Mouse (Mus musculus) embryo, embryonic 9.5 days (tissue): ENCODE data around the gene Dusp7.

Experiments used
- DNase-seq: peaks from one replicate; pipeline ENCODE4 v3.0.0-alpha.2; 2017; ENCODE audit errors: extremely low spot score

Dusp7 gene

DNA sequence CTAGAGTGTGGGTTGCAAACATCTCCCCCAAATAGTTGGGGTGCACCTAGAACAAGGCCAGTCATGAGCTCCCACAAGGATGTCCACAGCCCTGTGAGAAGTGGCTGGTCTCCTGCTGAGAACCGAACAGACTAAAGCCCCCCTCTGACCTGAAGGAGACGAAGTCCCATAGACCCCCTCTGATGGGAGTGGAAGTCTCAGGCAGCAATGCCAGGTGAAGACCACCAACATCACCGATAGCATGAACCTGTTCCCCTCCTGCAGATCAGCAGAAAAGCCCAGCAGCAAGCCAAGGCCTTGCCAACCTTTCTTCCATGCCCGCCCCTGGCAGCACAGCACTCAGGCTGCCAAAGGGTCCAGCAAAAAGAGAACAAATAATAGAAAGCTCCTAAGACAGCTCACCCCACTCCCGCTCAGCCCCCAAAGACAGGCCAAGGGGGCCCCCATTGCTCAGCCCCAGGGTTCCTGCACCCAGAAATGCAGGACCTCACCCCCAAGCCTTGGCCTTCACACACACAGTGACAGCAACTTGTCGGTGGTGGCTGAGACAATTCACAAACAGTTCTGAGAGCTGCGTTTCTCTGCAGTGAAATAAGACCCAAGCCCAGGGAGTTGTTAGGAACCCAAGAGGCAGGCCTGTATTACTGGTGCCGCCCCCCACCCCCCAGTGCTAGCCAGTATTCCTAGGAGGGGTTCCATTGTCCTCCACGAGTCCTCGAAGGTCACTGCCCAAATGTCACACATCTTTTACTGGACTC, 13.0 kb upstream of the Dusp7 start:
- DNase-seq = no peak

DNA sequence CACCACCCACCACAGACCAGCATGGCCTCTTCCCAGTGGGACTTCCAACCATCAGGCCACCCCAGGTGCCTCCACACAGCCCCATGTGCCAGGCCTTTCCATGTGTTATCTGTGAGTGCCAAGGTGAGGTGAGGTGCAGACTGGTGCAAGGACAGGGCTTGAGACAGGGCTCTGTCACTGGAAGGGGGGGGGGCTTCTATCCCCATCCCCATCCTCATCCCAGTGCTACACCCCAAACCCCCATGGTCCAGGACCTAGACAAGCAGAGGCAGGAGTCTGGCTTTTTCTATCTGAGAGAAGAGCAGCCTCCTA, 12.5 kb upstream of the Dusp7 start:
- no peak for DNase-seq

DNA sequence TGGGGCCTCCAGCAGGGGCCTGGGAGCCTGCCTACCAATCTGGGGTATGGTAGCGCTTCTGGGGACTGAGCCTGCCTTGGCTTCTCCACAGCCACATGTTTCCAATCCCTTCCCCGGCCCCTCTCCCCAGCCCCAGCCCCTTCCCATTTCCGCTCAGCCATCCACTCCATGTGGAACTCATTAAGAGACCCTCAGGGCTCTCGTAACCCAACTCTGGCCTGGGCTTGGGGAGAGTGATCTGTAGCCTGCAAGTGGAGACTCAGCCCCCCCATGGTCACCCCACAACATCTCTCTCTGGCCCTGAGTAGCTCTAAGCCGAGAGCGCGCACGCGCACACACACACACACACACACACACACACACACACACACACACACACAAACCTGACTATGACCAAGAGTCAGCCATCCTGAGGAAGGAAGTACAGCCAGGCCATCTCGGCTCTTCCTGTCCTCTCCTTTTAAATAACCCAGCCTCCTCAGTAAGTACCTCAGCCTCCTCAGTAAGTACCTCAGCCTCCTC, 12.0 kb upstream of the Dusp7 start:
- peak; percentile 82 for DNase-seq

DNA sequence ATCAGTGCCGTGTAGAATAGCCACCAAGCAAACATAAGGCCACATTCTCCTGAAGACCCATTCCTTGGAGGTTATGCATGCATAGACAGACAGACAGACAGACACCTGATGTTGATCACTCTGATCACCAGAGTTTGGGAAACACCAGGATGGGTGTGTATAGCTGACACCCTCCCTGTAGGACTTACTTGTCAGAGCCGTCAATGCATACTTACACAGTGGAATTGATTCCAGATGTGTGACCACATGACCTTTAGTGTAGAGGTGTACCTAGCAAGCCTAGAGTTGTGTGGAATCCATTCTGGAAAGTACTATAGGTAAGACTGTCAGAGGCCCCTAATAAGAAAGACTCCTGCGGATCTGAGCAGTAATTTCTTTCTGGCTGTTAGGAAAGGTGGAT, 11.3 kb upstream of the Dusp7 start:
- no peak for DNase-seq

DNA sequence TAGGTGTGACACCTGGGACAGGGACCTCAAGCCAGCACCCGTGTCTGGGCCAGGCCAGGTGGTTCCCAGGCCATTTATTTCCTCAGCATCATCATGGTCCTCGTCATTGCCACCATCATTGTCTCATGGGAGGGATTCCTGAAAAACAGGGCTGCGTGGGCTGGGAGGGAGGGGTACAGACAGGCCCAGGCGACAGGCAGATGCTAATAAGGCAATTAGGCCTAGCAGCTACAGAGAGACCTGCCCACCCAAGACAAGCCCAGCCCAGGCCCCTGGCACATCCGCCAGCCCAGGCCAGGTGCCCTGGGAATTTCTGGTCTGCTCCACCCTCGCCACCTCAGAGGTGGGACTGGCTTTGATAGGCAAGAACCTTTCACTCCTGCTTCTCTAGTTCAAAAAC, 9.1 kb upstream of the Dusp7 start:
- DNase-seq = no peak

DNA sequence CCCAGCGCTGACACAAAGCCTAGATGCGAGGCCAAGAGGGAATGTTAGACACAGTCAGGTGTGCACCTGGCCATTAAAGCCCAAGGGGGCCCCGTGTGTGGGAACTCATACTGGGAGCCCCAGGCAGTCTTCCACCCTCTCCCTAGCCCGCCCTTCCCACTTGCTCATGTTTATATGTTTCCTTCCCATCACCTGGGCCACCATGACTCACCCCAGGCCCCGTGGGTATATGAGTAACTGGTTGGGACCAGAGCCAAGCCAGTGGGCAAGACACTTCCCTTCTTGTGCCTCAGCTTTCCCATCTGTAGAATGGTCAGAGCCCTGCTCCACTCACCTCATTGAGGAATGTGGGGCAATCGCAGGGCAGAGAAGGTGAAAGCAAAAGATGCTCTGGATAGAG, 7.3 kb upstream of the Dusp7 start:
- no peak for DNase-seq

DNA sequence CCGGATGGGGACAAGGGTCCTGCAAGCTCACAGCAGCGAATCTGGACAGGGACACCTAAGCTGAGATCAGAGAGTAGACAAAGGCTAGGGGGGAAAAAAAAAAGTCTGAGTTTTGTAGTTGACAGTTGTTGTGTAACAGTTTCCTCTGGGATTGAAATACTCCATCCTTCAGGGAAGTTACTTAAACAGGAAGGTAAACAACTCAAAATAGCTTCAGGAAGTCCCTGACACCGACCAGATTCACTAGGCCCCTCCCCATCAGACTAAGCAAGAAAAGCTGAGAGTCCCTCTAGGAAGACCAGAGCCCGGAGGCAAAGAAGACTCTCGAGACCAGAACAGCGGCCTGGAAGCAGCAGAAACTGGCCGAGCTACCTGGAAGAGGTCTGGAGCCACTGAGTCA, 3.1 kb upstream of the Dusp7 start:
- DNase-seq = no peak

DNA sequence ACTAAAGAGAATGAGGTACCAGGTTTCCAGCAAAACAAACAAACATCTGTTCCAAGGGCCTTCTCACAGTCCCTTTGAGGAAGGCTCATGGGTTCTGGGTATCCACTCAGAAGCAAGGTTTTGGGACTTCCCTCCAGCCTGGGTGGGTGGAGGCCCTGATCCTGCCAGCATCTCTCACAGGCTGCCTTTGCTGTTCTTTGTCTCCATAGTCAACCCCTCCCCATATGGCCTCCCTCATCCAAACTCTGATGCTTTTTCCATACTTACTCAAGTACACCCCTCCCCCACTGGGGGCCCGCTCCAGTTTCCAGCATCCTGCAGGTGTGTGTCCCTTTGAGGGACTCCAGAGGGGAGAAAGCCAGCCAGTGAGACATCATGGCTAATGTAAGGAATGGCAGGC, 2.2 kb upstream of the Dusp7 start:
- DNase-seq = no peak

DNA sequence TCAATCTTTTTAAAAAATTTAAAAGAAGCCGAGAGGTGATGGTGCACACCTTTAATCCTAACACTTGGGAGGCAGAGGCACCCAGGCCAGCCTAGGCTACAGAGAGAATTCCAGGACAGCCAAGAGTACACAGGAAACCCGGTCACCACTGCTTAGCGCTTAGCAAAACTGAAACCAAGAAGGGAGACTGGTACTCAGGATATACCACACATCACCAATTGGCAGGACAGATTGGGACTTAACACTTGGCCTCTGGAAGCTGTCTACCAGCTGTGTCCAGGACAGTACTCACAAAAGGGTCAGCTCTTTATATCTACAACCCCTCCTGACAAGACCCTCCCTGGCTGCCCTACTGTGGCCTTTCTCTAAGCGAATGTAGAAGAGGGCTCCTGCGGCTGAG, 1.4 kb upstream of the Dusp7 start:
- no peak for DNase-seq

DNA sequence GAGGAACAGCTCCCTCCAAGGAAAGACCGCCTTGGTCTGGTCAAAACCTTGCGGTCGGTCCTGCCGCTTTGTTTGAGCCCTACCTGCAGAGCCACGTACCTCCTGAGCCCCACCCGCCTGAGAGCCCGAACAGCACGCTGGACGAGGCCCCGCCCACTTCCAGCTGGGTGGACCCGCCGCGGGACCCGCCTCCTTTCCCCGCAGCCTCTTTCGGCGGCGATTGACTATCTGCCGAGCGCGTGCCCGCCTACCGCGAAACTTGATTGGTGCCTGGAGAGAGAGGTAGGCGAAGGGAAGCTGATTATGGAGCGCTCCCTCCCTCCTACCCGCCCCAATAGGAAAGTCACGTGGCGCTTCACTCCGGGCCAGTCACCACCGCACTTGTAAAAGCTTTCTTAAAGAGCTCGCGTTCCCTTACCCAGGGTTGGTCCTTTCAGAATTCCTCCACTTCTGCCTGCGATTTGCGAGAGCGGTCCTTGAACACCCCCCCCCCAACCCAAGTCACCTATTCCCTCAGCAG, 780 bp upstream of the Dusp7 start:
- DNase-seq = peak; percentile 98

DNA sequence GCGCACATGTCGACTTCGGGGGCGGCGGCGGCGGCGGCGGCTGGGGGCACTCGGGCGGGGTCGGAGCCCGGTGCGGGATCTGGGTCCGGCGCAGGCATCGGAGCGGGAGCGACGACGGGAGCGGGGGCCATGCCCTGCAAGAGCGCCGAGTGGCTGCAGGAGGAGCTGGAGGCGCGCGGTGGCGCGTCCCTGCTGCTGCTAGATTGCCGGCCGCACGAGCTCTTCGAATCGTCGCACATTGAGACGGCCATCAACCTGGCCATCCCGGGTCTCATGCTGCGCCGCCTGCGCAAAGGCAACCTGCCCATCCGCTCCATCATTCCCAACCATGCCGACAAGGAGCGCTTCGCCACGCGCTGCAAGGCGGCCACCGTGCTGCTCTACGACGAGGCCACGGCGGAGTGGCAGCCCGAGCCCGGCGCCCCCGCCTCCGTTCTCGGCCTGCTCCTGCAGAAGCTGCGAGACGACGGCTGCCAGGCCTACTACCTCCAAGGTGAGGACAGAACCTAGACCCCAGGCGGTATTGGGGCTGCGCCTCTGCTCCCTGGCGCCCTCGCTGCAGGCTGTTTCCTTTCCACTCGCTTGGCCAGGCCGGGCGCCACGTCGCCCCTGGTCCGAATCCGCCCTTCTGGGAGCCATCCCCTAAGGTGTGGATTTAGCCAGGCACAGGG, 534 bp downstream of the Dusp7 start:
- DNase-seq = peak; percentile 69

DNA sequence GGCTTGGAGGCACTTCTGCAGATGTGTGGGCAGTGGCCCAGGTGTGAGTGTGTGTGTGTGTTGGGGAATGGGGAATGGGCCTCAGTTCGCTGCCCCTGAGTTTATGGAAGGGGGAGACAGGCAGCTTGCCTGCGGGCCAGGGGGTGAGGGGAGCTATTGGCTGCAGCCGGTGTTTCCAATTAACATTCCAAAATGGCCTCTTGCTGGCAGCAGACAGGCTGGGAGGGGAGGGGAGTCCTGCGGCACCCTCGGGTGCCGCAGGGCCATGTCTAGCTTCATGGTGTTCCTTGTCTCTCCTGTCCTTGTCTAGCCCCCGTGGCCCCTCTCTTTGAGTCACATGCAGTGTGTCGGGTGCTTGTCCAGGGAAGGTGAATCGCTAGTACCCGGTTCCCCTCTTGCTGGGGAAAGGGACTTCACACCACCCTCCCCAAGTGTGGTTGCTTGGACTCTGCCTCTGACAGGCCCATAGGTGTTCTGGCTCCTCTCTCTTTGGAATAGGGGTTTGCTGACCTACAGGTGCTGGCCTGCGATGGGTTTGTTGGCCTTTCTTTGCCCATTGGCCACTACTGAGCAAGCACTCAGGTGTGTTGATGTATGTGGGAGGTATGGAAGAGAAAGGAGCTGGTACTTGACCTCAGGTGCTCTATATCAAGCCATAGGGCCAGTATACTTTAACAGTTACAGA, 1.5 kb downstream of the Dusp7 start:
- peak; percentile 59 for DNase-seq

DNA sequence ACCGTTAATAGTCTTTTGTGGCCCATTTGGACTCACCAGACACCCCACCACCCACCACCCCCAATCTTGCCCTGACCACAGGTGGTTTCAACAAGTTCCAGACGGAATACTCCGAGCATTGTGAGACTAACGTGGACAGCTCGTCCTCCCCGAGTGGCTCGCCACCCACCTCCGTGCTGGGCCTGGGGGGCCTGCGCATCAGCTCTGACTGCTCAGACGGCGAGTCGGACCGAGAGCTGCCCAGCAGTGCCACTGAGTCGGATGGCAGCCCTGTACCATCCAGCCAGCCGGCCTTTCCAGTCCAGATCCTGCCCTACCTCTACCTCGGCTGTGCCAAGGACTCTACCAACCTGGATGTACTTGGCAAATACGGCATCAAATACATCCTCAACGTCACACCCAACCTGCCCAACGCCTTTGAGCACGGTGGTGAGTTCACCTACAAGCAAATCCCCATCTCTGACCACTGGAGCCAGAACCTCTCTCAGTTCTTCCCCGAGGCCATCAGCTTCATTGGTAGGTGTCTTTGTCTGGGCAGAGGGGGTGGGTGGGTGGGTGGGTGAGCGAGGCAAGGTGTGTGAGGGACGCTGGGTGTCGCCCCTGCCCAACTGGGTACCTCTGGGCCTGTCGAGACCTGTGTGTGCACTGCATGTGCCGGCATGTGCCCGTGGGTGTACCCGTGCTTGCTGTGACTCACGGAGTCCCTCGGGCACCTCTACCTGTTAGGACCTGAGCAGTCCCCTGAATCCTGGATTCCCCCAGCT, 2.4 kb downstream of the Dusp7 start:
- no peak for DNase-seq

DNA sequence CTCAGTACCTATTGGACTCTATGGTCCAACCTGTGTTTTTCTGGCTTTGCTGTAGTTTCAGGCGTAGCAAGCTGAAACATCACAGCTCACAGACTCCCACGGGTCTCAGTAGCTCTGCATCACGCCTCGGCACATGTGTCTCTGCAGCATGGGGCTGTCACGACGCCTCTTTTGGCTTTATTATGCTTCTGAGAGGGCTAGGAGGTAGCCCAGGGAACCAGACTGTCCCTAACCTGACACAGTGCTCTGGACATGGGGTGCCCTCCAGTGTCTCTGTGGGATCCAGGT, 2.9 kb downstream of the Dusp7 start:
- no peak for DNase-seq

DNA sequence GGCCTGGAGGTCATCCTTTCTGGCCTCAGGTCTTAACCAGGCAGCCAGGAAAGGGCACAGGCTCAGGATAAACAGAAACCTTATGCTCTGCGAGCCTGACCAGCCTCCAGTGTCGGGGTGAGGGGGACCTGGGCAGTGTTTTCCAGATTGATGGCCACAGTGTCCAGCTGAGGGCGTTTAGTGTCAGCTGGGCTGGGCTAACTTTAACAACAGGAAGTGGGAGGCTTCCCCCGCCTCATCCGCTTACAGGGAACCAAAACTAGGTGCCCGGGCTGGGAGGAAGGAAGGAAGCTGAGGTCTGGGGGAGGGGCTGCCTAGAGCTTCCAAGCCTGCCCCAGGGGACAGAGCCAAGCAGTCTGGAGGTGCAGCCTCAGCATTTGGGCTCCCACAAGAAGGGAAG, 3.3 kb downstream of the Dusp7 start:
- DNase-seq = peak; percentile 71

DNA sequence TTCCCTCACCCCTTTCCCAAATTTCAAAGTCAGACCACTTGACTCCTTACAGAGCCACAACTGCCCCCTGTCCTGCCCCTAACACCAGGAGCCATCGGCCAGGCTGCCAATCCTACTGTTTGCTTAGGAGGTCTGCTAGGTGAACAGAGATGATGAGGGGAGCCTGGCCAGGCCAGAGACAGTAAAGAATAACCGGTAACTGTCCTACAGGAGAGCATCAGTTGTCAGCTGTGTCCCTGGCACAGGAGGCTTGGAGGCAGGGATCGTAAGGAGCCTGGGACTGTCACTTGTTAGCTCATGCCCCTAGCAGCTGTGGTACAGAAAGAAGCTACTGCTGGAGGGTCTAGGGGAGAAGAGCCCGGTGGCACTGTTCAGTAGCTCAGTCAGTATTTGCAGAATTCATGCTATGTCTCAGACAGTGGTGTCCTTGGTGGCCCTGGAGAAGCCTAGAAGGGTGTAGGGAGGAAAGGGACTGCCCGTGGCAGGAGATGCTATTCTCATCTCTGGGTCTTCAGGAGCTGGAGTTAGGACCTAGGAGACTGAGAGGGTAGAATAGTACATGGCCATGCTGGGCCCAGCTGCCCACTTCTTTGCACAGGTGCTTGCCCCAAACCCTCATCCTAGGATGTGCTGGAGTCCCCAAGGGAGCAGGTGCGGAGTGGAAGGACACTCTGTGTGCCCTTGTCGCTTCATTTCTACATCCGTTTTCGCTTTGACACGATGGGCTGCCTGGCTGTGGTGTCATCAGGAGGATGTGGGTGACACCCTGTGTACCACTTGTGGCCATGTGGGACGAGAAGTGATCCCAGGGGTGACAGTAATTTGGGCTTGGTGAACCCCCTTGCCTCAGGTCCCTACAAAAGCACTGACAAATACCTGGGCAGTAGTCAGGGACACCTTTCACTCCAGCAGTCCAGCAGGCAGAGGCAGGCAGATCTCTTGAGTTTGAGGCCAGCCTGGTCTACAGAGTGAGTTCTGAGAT, 4.3 kb downstream of the Dusp7 start:
- DNase-seq = no peak

DNA sequence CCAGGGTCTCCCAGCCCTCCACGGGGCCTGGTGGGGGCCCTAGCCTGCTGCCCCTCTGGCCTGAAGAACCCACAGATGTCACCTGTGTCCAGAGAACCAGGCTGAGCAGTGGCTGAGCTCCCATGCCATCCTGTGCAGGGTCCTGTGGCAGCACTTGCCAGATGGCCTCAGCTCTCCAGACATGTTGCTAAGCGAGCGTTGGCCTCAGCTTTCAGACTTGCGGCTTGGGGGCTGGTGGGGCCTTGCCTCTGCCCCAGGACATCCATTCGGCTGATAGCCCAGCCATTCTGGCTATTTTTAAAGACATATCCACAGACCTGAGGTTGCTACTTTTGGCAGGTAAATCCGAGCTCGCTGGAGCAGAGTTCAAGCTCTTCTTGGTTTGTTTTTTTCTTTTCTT, 5.5 kb downstream of the Dusp7 start:
- DNase-seq = no peak

DNA sequence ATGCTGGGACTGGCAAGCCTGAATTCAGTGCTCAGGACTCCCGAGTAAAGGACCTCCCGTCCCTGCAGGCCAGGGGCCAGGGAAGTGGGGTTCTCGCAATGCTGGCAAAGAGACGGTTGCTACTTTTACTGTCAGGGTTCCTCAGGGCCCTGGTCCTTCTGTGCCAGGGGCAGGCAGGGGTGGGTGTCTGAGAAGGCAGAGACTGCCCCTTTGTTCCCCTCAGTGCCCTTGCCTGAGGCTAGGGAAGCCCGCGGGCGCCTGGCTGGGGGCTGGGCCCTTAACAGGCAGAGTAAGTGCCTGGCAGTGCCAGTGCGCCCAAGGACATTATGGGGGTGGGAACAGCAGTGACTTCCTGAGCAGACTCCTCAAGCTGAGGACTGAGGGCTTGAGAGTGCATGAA, 8.8 kb downstream of the Dusp7 start:
- no peak for DNase-seq

DNA sequence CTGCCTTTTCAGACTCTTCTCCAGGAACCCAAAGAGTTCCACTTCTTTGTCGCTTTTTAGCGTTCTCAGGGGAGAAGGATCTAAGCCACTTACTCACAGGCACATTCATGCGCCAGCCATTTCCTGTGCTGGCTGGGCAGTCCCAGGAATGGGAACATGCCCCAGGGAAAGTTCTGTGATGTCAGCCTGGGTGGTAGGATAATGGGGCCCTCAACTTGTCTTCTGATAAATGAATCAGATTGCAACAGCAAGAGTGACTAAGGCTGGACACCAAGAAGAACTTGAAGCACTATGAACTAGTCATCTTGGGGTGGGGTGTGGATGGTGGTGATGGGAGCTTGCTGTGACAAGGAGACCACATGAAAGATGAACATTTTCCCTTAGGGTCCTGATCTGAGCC, 9.6 kb downstream of the Dusp7 start:
- DNase-seq = no peak

DNA sequence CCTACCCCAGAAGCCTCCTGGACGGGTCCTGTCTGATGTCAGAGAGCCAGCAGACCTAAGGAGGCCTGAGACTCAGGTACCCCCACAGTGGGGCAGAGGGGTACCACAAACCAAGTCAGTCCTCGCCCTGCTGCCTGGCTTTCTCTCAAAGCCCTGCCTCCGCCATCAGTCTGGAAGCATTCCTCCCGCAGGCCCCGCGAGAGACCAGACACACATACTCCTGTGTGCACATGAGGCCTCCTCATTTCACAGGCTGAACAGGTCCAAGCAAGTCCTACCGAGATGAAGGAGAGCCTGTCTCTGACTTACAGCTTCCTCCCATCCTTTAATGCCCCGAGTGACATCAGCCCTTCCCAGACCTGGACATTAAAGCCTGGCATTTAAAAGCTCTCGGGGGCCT, 10.3 kb downstream of the Dusp7 start:
- DNase-seq = no peak
